Mouse (Mus musculus): ENCODE measurements around the gene Zswim5. TPM values are rescaled to one million over a fixed set of nuclear protein-coding genes. Genes with fewer than 3 reads are reported as not detected.
"Not testable (repeated sequence)": the region's sequence is repeated elsewhere in the genome, so short reads cannot be mapped to it uniquely, and the experiment has no call there.

Zswim5 gene
- 7.7 and 9.2 TPM in 2 replicates for polyA plus RNA-seq (2014; fragmentation: Nextera tagmentation; extraction: Ambion mirVana)

- peak; percentile 90 for ATAC-seq (ENCODE audit: low FRiP score, low TSS enrichment)
- WGBS, result under 1% methylated on average over 103 of the region's 104 CpGs
Measured at GRCm38 (mm10) chr4:116876995-116877728, at the start of gene Zswim5. Zswim5 (plus strand) TSS chr4:116877376.

GRCm38 (mm10) chr4:116827819-116828218, 49.4 kb upstream of the Zswim5 start:
- Histone ChIP-seq H3K4me3 (replicated peaks; ENCODE audit: low read depth, low read length) (no peak overlapping the region), H3K4me2 (ENCODE audit: low read length) (no peak overlapping the region), H3K27ac (replicated peaks; ENCODE audit: low read depth, low read length) (no peak overlapping the region), H3K9ac (replicated peaks; ENCODE audit: low read length) (no peak overlapping the region), H3K9me3 (ENCODE audit: control insufficient read depth, low read length) (no peaks in the 10 kb centered on the region), H3K36me3 (ENCODE audit: control insufficient read depth, insufficient read depth, low read length) (no peaks in the 10 kb centered on the region), H3K27me3 (ENCODE audit: control insufficient read depth, insufficient read depth, low read length) (no peaks in the 10 kb centered on the region), H3K4me1 (ENCODE audit: control insufficient read depth, insufficient read depth, low read length) (peaks cover 9% of the 10 kb centered on the region)
- under 1% methylated on average over 4 of the region's 4 CpGs for WGBS
- peak; percentile 21; the same call in 1 of the 2 replicates for ATAC-seq (ENCODE audit: low FRiP score, low TSS enrichment)
- DNase-seq, result peak; percentile 89

More at GRCm38 (mm10) chr4:116876995-116877728, at the start of gene Zswim5:
- Histone ChIP-seq H3K9ac (replicated peaks; ENCODE audit: low read length) (peak within 1 kb of the TSS; percentile 96), H3K4me2 (ENCODE audit: low read length) (peak within 1 kb of the TSS; percentile 72), H3K27me3 (ENCODE audit: control insufficient read depth, insufficient read depth, low read length) (no peaks in the 10 kb centered on the region), H3K27ac (replicated peaks; ENCODE audit: low read depth, low read length) (peak within 1 kb of the TSS; percentile 99), H3K4me3 (replicated peaks; ENCODE audit: low read depth, low read length) (peak within 1 kb of the TSS; percentile 93), H3K36me3 (ENCODE audit: control insufficient read depth, insufficient read depth, low read length) (no peaks in the 10 kb centered on the region), H3K9me3 (ENCODE audit: control insufficient read depth, low read length) (no peaks in the 10 kb centered on the region), H3K4me1 (ENCODE audit: control insufficient read depth, insufficient read depth, low read length) (peaks cover 5% of the 10 kb centered on the region; the same call in 1 of the 2 replicates)
- DNase-seq, result peak; percentile 96

- ATAC-seq (ENCODE audit: low FRiP score, low TSS enrichment), result no peak
- peaks cover 9% of the 10 kb centered on the region for H3K4me1 ChIP-seq (ENCODE audit: control insufficient read depth, insufficient read depth, low read length)
- no peaks in the 10 kb centered on the region for H3K36me3 ChIP-seq (ENCODE audit: control insufficient read depth, insufficient read depth, low read length)
- no peaks in the 10 kb centered on the region for H3K9me3 ChIP-seq (ENCODE audit: control insufficient read depth, low read length)
- H3K9ac ChIP-seq (replicated peaks; ENCODE audit: low read length), result peak overlapping the region; percentile 44
- 31% methylated on average over 6 of the region's 6 CpGs for WGBS
- H3K27me3 ChIP-seq (ENCODE audit: control insufficient read depth, insufficient read depth, low read length), result no peaks in the 10 kb centered on the region
- DNase-seq, result peak; percentile 24
- peak overlapping the region; percentile 43 for H3K27ac ChIP-seq (replicated peaks; ENCODE audit: low read depth, low read length)
- no peak overlapping the region for H3K4me2 ChIP-seq (ENCODE audit: low read length)
- no peak overlapping the region for H3K4me3 ChIP-seq (replicated peaks; ENCODE audit: low read depth, low read length)
Measured at GRCm38 (mm10) chr4:116829364-116830069, 47.7 kb upstream of the Zswim5 start.

- peak overlapping the region; percentile 44 for H3K9ac ChIP-seq (replicated peaks; ENCODE audit: low read length)
- DNase-seq, result peak; percentile 59
- WGBS, result 4% methylated on average over 6 of the region's 6 CpGs
Measured at GRCm38 (mm10) chr4:116830070-116830368, 47.2 kb upstream of the Zswim5 start.

GRCm38 (mm10) chr4:116838999-116839398, 38.2 kb upstream of the Zswim5 start:
- H3K4me2 ChIP-seq (ENCODE audit: low read length), result no peak overlapping the region
- no peaks in the 10 kb centered on the region for H3K27me3 ChIP-seq (ENCODE audit: control insufficient read depth, insufficient read depth, low read length)
- ATAC-seq (ENCODE audit: low FRiP score, low TSS enrichment) (no peak), DNase-seq (no peak)
- no peaks in the 10 kb centered on the region for H3K4me1 ChIP-seq (ENCODE audit: control insufficient read depth, insufficient read depth, low read length)
- H3K9ac ChIP-seq (replicated peaks; ENCODE audit: low read length), result no peak overlapping the region
- WGBS, result 6% methylated on average over 2 of the region's 2 CpGs
- no peak overlapping the region for H3K27ac ChIP-seq (replicated peaks; ENCODE audit: low read depth, low read length)
- no peaks in the 10 kb centered on the region for H3K9me3 ChIP-seq (ENCODE audit: control insufficient read depth, low read length)
- H3K36me3 ChIP-seq (ENCODE audit: control insufficient read depth, insufficient read depth, low read length), result no peaks in the 10 kb centered on the region
- H3K4me3 ChIP-seq (replicated peaks; ENCODE audit: low read depth, low read length), result no peak overlapping the region

More at GRCm38 (mm10) chr4:116830070-116830368, 47.2 kb upstream of the Zswim5 start:
- H3K4me2 ChIP-seq (ENCODE audit: low read length), result no peak overlapping the region
- H3K9me3 ChIP-seq (ENCODE audit: control insufficient read depth, low read length), result no peaks in the 10 kb centered on the region
- no peaks in the 10 kb centered on the region for H3K27me3 ChIP-seq (ENCODE audit: control insufficient read depth, insufficient read depth, low read length)
- peak overlapping the region; percentile 43 for H3K27ac ChIP-seq (replicated peaks; ENCODE audit: low read depth, low read length)
- H3K4me3 ChIP-seq (replicated peaks; ENCODE audit: low read depth, low read length), result no peak overlapping the region
- ATAC-seq (ENCODE audit: low FRiP score, low TSS enrichment), result 0 out of 2 replicates have a peak, but pooled peaks have one; percentile 48
- peaks cover 9% of the 10 kb centered on the region for H3K4me1 ChIP-seq (ENCODE audit: control insufficient read depth, insufficient read depth, low read length)
- no peaks in the 10 kb centered on the region for H3K36me3 ChIP-seq (ENCODE audit: control insufficient read depth, insufficient read depth, low read length)

- H3K4me2 ChIP-seq (ENCODE audit: low read length), result not testable (repeated sequence)
Measured at GRCm38 (mm10) chr4:116840096-116840495, 37.1 kb upstream of the Zswim5 start.

GRCm38 (mm10) chr4:116840841-116841240, 36.3 kb upstream of the Zswim5 start:
- Histone ChIP-seq H3K27me3 (ENCODE audit: control insufficient read depth, insufficient read depth, low read length) (no peaks in the 10 kb centered on the region), H3K4me3 (replicated peaks; ENCODE audit: low read depth, low read length) (no peak overlapping the region), H3K9me3 (ENCODE audit: control insufficient read depth, low read length) (no peaks in the 10 kb centered on the region), H3K4me2 (ENCODE audit: low read length) (no peak overlapping the region), H3K36me3 (ENCODE audit: control insufficient read depth, insufficient read depth, low read length) (no peaks in the 10 kb centered on the region), H3K9ac (replicated peaks; ENCODE audit: low read length) (no peak overlapping the region), H3K27ac (replicated peaks; ENCODE audit: low read depth, low read length) (no peak overlapping the region), H3K4me1 (ENCODE audit: control insufficient read depth, insufficient read depth, low read length) (no peaks in the 10 kb centered on the region)
- 90% methylated on average over 6 of the region's 6 CpGs for WGBS
- DNase-seq (no peak), ATAC-seq (ENCODE audit: low FRiP score, low TSS enrichment) (no peak)

More at GRCm38 (mm10) chr4:116840096-116840495, 37.1 kb upstream of the Zswim5 start:
- 44% methylated on average over 20 of the region's 29 CpGs for WGBS
- not testable (repeated sequence) for DNase-seq; H3K4me3 ChIP-seq (replicated peaks; ENCODE audit: low read depth, low read length); ATAC-seq (ENCODE audit: low FRiP score, low TSS enrichment); H3K36me3 ChIP-seq (ENCODE audit: control insufficient read depth, insufficient read depth, low read length); H3K27me3 ChIP-seq (ENCODE audit: control insufficient read depth, insufficient read depth, low read length); H3K9me3 ChIP-seq (ENCODE audit: control insufficient read depth, low read length); H3K9ac ChIP-seq (replicated peaks; ENCODE audit: low read length); H3K27ac ChIP-seq (replicated peaks; ENCODE audit: low read depth, low read length); H3K4me1 ChIP-seq (ENCODE audit: control insufficient read depth, insufficient read depth, low read length)

- Histone ChIP-seq H3K4me2 (ENCODE audit: low read length) (no peak overlapping the region), H3K4me1 (ENCODE audit: control insufficient read depth, insufficient read depth, low read length) (no peaks in the 10 kb centered on the region), H3K9ac (replicated peaks; ENCODE audit: low read length) (no peak overlapping the region), H3K36me3 (ENCODE audit: control insufficient read depth, insufficient read depth, low read length) (no peaks in the 10 kb centered on the region), H3K4me3 (replicated peaks; ENCODE audit: low read depth, low read length) (no peak overlapping the region), H3K27ac (replicated peaks; ENCODE audit: low read depth, low read length) (no peak overlapping the region), H3K9me3 (ENCODE audit: control insufficient read depth, low read length) (no peaks in the 10 kb centered on the region), H3K27me3 (ENCODE audit: control insufficient read depth, insufficient read depth, low read length) (no peaks in the 10 kb centered on the region)
- WGBS, result 97% methylated on average over 3 of the region's 3 CpGs
- DNase-seq (no peak), ATAC-seq (ENCODE audit: low FRiP score, low TSS enrichment) (no peak)
Measured at GRCm38 (mm10) chr4:116844324-116844723, 32.9 kb upstream of the Zswim5 start.

All from midbrain, embryonic 14.5 days (tissue).